Mouse (Mus musculus): ENCODE measurements around the gene Rpl36a. TPM values are rescaled to one million over a fixed set of nuclear protein-coding genes. Genes with fewer than 3 reads are reported as not detected.
"Not testable (repeated sequence)": the region's sequence is repeated elsewhere in the genome, so short reads cannot be mapped to it uniquely, and the experiment has no call there.

Gene Rpl36a
- 193 and 254 TPM in 2 replicates for polyA plus RNA-seq (2015; fragmentation: Nextera tagmentation; extraction: Ambion mirVana)

- peak within 1 kb of the TSS; percentile 64 for H3K4me3 ChIP-seq (replicated peaks)
- peaks cover 19% of the 10 kb centered on the region for H3K36me3 ChIP-seq (replicated peaks)
- no peaks in the 10 kb centered on the region for H3K27me3 ChIP-seq
- 18% methylated on average over 45 of the region's 45 CpGs for WGBS (ENCODE audit: insufficient replicate concordance)
- H3K9ac ChIP-seq = peak within 1 kb of the TSS; percentile 56
- H3K4me2 ChIP-seq = peak within 1 kb of the TSS; percentile 69
- no peaks in the 10 kb centered on the region for H3K9me3 ChIP-seq (replicated peaks)
- ATAC-seq (ENCODE audit: insufficient read depth) = peak; percentile 90
- H3K4me1 ChIP-seq (replicated peaks) = peaks cover 37% of the 10 kb centered on the region
- H3K27ac ChIP-seq (replicated peaks) = peak within 1 kb of the TSS; percentile 76
Measured at GRCm38 (mm10) chrX:134585103-134586002, at the start of gene Rpl36a. Gene Rpl36a, plus strand, starts transcription at chrX:134585654.

DNA sequence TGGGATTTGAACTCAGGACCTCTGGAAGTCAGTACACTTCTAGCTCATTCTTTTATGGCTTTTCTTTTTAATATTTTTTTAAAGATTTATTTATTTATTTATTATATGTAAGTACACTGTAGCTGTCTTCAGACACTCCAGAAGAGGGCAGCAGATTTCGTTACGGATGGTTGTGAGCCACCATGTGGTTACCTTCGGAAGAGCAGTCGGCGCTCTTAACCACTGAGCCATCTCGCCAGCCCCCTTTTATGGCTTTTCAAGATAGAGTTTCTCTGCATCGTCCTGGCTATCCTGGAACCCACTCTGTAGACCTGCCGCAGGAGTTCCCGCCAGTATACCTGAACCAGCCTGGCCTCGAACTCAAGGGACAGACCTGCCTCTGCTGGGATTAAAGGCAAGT, 45.7 kb upstream of the Rpl36a start:
- H3K4me3 ChIP-seq (replicated peaks) = peak overlapping the region; percentile 67
- ATAC-seq (ENCODE audit: insufficient read depth) = not testable (repeated sequence)

GRCm38 (mm10) chrX:134540414-134541135, 44.9 kb upstream of the Rpl36a start:
- peaks cover 3% of the 10 kb centered on the region; the same call in 1 of the 2 replicates for H3K4me1 ChIP-seq (replicated peaks)
- H3K27me3 ChIP-seq = no peaks in the 10 kb centered on the region
- H3K27ac ChIP-seq (replicated peaks) = peak overlapping the region; percentile 48; the same call in 1 of the 2 replicates
- H3K4me3 ChIP-seq (replicated peaks) = peak overlapping the region; percentile 67
- 0 out of 2 replicates have a peak, but pooled peaks have one; percentile 6 for ATAC-seq (ENCODE audit: insufficient read depth)
- peak overlapping the region; percentile 60 for H3K9ac ChIP-seq
- H3K36me3 ChIP-seq (replicated peaks) = 0 out of 2 replicates have a peak, but pooled peaks cover 3% of the 10 kb centered on the region
- no peaks in the 10 kb centered on the region for H3K9me3 ChIP-seq (replicated peaks)
- peak overlapping the region; percentile 77 for H3K4me2 ChIP-seq
- WGBS (ENCODE audit: insufficient replicate concordance) = 26% methylated on average over 12 of the region's 12 CpGs

More for the DNA sequence above, 45.7 kb upstream of the Rpl36a start:
- H3K9me3 ChIP-seq (replicated peaks); H3K27me3 ChIP-seq; H3K4me1 ChIP-seq (replicated peaks); H3K36me3 ChIP-seq (replicated peaks); H3K27ac ChIP-seq (replicated peaks): not testable (repeated sequence)
- Histone ChIP-seq H3K4me2 (peak overlapping the region; percentile 77), H3K9ac (0 out of 2 replicates have a peak overlapping the region, but pooled peaks have one; percentile 12)
- 32% methylated on average over 10 of the region's 10 CpGs for WGBS (ENCODE audit: insufficient replicate concordance)

DNA sequence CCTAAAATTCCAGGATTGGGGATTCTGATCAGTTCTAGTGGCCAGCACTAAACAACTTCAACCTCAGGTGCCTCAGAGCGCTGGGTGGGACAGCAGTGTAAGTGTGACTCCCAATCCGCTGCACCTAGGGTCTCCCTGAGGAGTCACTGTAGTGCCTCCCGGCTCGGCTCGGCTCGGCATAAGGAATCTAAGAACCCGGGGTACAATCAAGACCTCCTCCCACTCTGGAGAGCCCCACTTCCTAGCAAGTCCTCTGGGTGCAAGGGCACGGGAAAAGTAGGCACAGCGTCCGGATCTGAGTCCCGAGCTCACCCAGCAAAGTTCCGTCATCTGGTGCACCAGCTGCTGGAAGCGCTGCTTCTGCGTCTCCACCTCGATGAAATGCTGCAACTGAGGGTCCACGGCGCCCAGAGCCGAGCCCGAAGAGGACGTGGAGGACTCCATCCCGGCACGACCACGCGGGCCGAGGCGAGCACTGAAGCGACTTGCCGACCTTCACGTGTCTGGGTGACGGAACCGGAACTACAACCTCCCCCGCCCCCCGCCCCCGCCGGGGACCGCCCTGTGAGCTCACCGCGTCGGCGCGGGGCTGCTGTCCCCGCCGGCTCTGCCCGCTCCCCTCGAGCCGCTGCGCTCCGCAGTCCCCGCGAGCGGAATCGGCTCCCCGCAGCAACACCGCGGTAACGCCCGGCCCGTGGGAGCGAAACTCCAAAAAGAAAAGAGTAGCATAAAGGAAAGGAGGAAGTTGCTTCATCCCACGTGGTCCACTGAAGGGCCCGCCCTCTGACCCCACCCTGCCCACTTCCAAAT, 44.1 kb upstream of the Rpl36a start, which contains the start of gene Timm8a1:
Gene Timm8a1 (minus strand): TSS at position 721 of the 810 bp plus-strand sequence.
- peak within 1 kb of the TSS; percentile 60 for H3K9ac ChIP-seq
- peak within 1 kb of the TSS; percentile 67 for H3K4me3 ChIP-seq (replicated peaks)
- peak within 1 kb of the TSS; percentile 81 for H3K27ac ChIP-seq (replicated peaks)
- no peaks in the 10 kb centered on the region for H3K9me3 ChIP-seq (replicated peaks)
- H3K4me2 ChIP-seq = peak within 1 kb of the TSS; percentile 77
- 23% methylated on average over 44 of the region's 61 CpGs for WGBS (ENCODE audit: insufficient replicate concordance)
- peaks cover 3% of the 10 kb centered on the region; the same call in 1 of the 2 replicates for H3K4me1 ChIP-seq (replicated peaks)
- H3K27me3 ChIP-seq = no peaks in the 10 kb centered on the region
- H3K36me3 ChIP-seq (replicated peaks) = no peaks in the 10 kb centered on the region
- ATAC-seq (ENCODE audit: insufficient read depth) = peak; percentile 87

- no peaks in the 10 kb centered on the region for H3K9me3 ChIP-seq (replicated peaks)
- H3K4me2 ChIP-seq = peak overlapping the region; percentile 77
- H3K9ac ChIP-seq = peak overlapping the region; percentile 60
- ATAC-seq (ENCODE audit: insufficient read depth) = 0 out of 2 replicates have a peak, but pooled peaks have one; percentile 12
- peak overlapping the region; percentile 81; the same call in 1 of the 2 replicates for H3K27ac ChIP-seq (replicated peaks)
- H3K36me3 ChIP-seq (replicated peaks) = no peaks in the 10 kb centered on the region
- H3K4me3 ChIP-seq (replicated peaks) = peak overlapping the region; percentile 67
- H3K4me1 ChIP-seq (replicated peaks) = peaks cover 3% of the 10 kb centered on the region; the same call in 1 of the 2 replicates
- 21% methylated on average over 6 of the region's 6 CpGs for WGBS (ENCODE audit: insufficient replicate concordance)
- H3K27me3 ChIP-seq = no peaks in the 10 kb centered on the region
Measured at GRCm38 (mm10) chrX:134541955-134542308, 43.5 kb upstream of the Rpl36a start.

- ATAC-seq (ENCODE audit: insufficient read depth) = no peak
- Histone ChIP-seq H3K4me1 (replicated peaks) (0 out of 2 replicates have a peak, but pooled peaks cover 2% of the 10 kb centered on the region), H3K36me3 (replicated peaks) (no peaks in the 10 kb centered on the region), H3K27me3 (no peaks in the 10 kb centered on the region), H3K9me3 (replicated peaks) (no peaks in the 10 kb centered on the region), H3K4me2 (no peak overlapping the region), H3K4me3 (replicated peaks) (no peak overlapping the region), H3K9ac (no peak overlapping the region), H3K27ac (replicated peaks) (no peak overlapping the region)
- WGBS (ENCODE audit: insufficient replicate concordance) = 72% methylated on average over 4 of the region's 4 CpGs
Measured at GRCm38 (mm10) chrX:134547330-134547729, 38.1 kb upstream of the Rpl36a start.

DNA sequence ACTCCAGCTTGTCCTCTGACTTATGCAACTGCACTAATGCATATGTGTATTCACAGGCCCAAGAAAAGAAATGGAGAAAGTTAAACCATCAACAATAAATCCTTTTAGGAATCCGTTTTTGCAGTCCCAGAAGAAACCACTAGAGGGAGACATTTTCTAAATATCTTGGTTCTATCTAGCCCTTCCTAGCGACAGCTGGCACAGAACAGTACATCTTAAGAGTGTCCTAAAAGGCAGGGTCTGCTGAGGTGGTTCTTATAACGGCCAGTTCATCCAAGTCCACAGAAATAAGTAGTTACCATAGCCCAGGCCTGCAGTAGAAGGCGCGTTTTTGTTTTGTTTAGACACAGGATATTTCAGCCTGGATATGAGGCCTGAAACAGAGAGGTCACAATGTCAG, 34.6 kb upstream of the Rpl36a start:
- H3K4me3 ChIP-seq (replicated peaks) = no peak overlapping the region
- no peak overlapping the region for H3K9ac ChIP-seq
- WGBS (ENCODE audit: insufficient replicate concordance) = 11% methylated on average over 5 of the region's 5 CpGs
- H3K27ac ChIP-seq (replicated peaks) = no peak overlapping the region
- no peak for ATAC-seq (ENCODE audit: insufficient read depth)
- no peaks in the 10 kb centered on the region for H3K9me3 ChIP-seq (replicated peaks)
- no peaks in the 10 kb centered on the region for H3K27me3 ChIP-seq
- no peaks in the 10 kb centered on the region for H3K36me3 ChIP-seq (replicated peaks)
- no peaks in the 10 kb centered on the region for H3K4me1 ChIP-seq (replicated peaks)
- no peak overlapping the region for H3K4me2 ChIP-seq

DNA sequence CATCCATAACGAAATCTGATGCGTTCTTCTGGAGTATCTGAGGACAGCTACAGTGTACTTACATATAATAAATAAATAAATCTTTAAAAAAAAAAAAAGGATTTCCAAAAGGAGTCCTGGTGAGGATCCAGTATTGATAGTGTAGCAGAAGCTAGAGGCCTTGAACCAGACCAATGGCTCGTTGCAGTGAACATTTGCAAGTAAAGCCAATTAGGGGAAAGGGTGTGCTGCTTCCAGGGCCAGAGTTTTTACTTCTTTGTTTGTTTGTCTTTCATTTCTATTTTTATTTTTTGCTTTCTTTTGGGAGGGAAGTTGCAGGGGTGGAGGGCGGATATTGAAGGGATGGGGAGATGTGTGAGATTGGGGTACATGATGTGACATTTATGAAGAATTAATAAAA, 32.1 kb upstream of the Rpl36a start:
- no peak overlapping the region for H3K4me3 ChIP-seq (replicated peaks)
- no peak overlapping the region for H3K27ac ChIP-seq (replicated peaks)
- H3K27me3 ChIP-seq = no peaks in the 10 kb centered on the region
- H3K36me3 ChIP-seq (replicated peaks) = no peaks in the 10 kb centered on the region
- no peaks in the 10 kb centered on the region for H3K4me1 ChIP-seq (replicated peaks)
- 72% methylated on average over 4 of the region's 4 CpGs for WGBS (ENCODE audit: insufficient replicate concordance)
- no peak for ATAC-seq (ENCODE audit: insufficient read depth)
- no peaks in the 10 kb centered on the region for H3K9me3 ChIP-seq (replicated peaks)
- H3K9ac ChIP-seq = no peak overlapping the region
- H3K4me2 ChIP-seq = no peak overlapping the region

DNA sequence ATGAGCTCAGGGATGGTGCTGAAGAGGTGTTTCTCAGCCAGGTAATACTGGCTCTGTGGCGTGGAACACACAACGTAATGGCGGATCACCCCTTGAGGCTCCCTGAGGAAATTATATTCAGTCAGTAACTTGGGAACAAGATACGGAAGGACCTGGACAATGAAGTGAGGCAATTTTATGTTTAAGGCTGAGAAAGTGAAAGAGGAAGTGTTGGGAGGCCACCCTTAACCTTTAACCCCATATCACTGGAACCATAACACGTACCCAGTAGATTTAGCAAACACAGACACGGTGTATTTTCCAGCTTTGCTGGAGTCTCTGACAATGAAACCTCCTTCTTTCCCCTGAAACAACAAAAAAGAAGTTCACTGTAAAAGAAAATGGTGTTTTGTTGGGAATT, 31.0 kb upstream of the Rpl36a start:
- H3K27me3 ChIP-seq = no peaks in the 10 kb centered on the region
- no peaks in the 10 kb centered on the region for H3K36me3 ChIP-seq (replicated peaks)
- H3K9me3 ChIP-seq (replicated peaks) = no peaks in the 10 kb centered on the region
- 66% methylated on average over 6 of the region's 6 CpGs for WGBS (ENCODE audit: insufficient replicate concordance)
- no peak overlapping the region for H3K4me2 ChIP-seq
- no peak overlapping the region for H3K27ac ChIP-seq (replicated peaks)
- H3K9ac ChIP-seq = no peak overlapping the region
- no peak overlapping the region for H3K4me3 ChIP-seq (replicated peaks)
- no peaks in the 10 kb centered on the region for H3K4me1 ChIP-seq (replicated peaks)
- no peak for ATAC-seq (ENCODE audit: insufficient read depth)

DNA sequence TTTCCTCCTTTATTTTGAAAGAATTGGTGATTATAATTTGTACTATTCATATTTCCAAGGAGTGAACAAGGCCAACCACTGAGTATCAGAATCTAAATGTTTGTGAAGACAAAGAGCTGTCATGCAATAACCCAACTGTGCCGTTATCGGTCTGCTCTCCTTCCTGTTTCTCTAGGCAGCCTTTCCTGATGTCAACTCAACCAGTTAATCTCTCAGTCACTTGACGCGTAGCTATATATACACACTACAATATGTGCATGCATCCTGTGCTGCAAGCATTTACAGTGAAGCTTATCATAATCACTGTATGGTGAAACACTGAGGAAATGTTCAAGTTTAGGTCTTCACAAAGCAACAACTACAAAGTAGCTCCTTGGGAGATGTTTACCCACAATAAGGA, 21.1 kb upstream of the Rpl36a start:
- no peaks in the 10 kb centered on the region for H3K4me1 ChIP-seq (replicated peaks)
- no peaks in the 10 kb centered on the region for H3K36me3 ChIP-seq (replicated peaks)
- WGBS (ENCODE audit: insufficient replicate concordance) = 30% methylated on average over 4 of the region's 4 CpGs
- no peak overlapping the region for H3K4me3 ChIP-seq (replicated peaks)
- no peaks in the 10 kb centered on the region for H3K27me3 ChIP-seq
- no peak overlapping the region for H3K9ac ChIP-seq
- H3K27ac ChIP-seq (replicated peaks) = no peak overlapping the region
- no peaks in the 10 kb centered on the region for H3K9me3 ChIP-seq (replicated peaks)
- H3K4me2 ChIP-seq = no peak overlapping the region
- no peak; the same call in 1 of the 2 replicates for ATAC-seq (ENCODE audit: insufficient read depth)

Measured in liver, embryonic 15.5 days (tissue).